Mouse (Mus musculus): ENCODE data around the gene Cdkn1b. TPM values are rescaled to one million over a fixed set of nuclear protein-coding genes. Genes with fewer than 3 reads are reported as not detected.

The Cdkn1b gene
- total RNA-seq, 1 experiment from 2014 or later: 98.0 TPM

- ATAC-seq (replicated peaks in 1 of 2; ENCODE audit: insufficient read depth in 1 of 2, low FRiP score in 2 of 2, low TSS enrichment in 1 of 2, low read depth in 1 of 2, poor library complexity in 2 of 2, severe bottlenecking in 2 of 2): no peak
Measured at GRCm38 (mm10) chr6:134946858-134947257, 26.7 kb downstream of the Cdkn1b start.

- peak; percentile 59 to 61; a peak in 3 of 4 replicates for ATAC-seq (replicated peaks in 1 of 2; ENCODE audit: insufficient read depth in 1 of 2, low FRiP score in 2 of 2, low TSS enrichment in 1 of 2, low read depth in 1 of 2, poor library complexity in 2 of 2, severe bottlenecking in 2 of 2)
Measured at GRCm38 (mm10) chr6:134947311-134948087, 27.3 kb downstream of the Cdkn1b start.

GRCm38 (mm10) chr6:134948522-134949061, 28.4 kb downstream of the Cdkn1b start:
- no peak for ATAC-seq (replicated peaks in 1 of 2; ENCODE audit: insufficient read depth in 1 of 2, low FRiP score in 2 of 2, low TSS enrichment in 1 of 2, low read depth in 1 of 2, poor library complexity in 2 of 2, severe bottlenecking in 2 of 2)

- no peak for ATAC-seq (replicated peaks in 1 of 2; ENCODE audit: insufficient read depth in 1 of 2, low FRiP score in 2 of 2, low TSS enrichment in 1 of 2, low read depth in 1 of 2, poor library complexity in 2 of 2, severe bottlenecking in 2 of 2)
Measured at GRCm38 (mm10) chr6:134949241-134949640, 29.0 kb downstream of the Cdkn1b start.

- no peak for ATAC-seq (replicated peaks in 1 of 2; ENCODE audit: insufficient read depth in 1 of 2, low FRiP score in 2 of 2, low TSS enrichment in 1 of 2, low read depth in 1 of 2, poor library complexity in 2 of 2, severe bottlenecking in 2 of 2)
Measured at GRCm38 (mm10) chr6:134951364-134951763, 31.2 kb downstream of the Cdkn1b start.

GRCm38 (mm10) chr6:134953976-134954375, 33.8 kb downstream of the Cdkn1b start:
- ATAC-seq (replicated peaks in 1 of 2; ENCODE audit: insufficient read depth in 1 of 2, low FRiP score in 2 of 2, low TSS enrichment in 1 of 2, low read depth in 1 of 2, poor library complexity in 2 of 2, severe bottlenecking in 2 of 2): no peak

GRCm38 (mm10) chr6:134956388-134956787, 36.2 kb downstream of the Cdkn1b start:
- ATAC-seq (replicated peaks in 1 of 2; ENCODE audit: insufficient read depth in 1 of 2, low FRiP score in 2 of 2, low TSS enrichment in 1 of 2, low read depth in 1 of 2, poor library complexity in 2 of 2, severe bottlenecking in 2 of 2): no peak

- ATAC-seq (replicated peaks in 1 of 2; ENCODE audit: insufficient read depth in 1 of 2, low FRiP score in 2 of 2, low TSS enrichment in 1 of 2, low read depth in 1 of 2, poor library complexity in 2 of 2, severe bottlenecking in 2 of 2): no peak
Measured at GRCm38 (mm10) chr6:134961286-134961685, 41.1 kb downstream of the Cdkn1b start.

GRCm38 (mm10) chr6:134961858-134962517, 41.8 kb downstream of the Cdkn1b start:
- no peak for ATAC-seq (replicated peaks in 1 of 2; ENCODE audit: insufficient read depth in 1 of 2, low FRiP score in 2 of 2, low TSS enrichment in 1 of 2, low read depth in 1 of 2, poor library complexity in 2 of 2, severe bottlenecking in 2 of 2)

- no peak for ATAC-seq (replicated peaks in 1 of 2; ENCODE audit: insufficient read depth in 1 of 2, low FRiP score in 2 of 2, low TSS enrichment in 1 of 2, low read depth in 1 of 2, poor library complexity in 2 of 2, severe bottlenecking in 2 of 2)
Measured at GRCm38 (mm10) chr6:134962518-134962893, 42.3 kb downstream of the Cdkn1b start.

- no peak for ATAC-seq (replicated peaks in 1 of 2; ENCODE audit: insufficient read depth in 1 of 2, low FRiP score in 2 of 2, low TSS enrichment in 1 of 2, low read depth in 1 of 2, poor library complexity in 2 of 2, severe bottlenecking in 2 of 2)
Measured at GRCm38 (mm10) chr6:134963910-134964309, 43.7 kb downstream of the Cdkn1b start.

- no peak for ATAC-seq (replicated peaks in 1 of 2; ENCODE audit: insufficient read depth in 1 of 2, low FRiP score in 2 of 2, low TSS enrichment in 1 of 2, low read depth in 1 of 2, poor library complexity in 2 of 2, severe bottlenecking in 2 of 2)
Measured at GRCm38 (mm10) chr6:134966681-134967080, 46.5 kb downstream of the Cdkn1b start.

- no peak for ATAC-seq (replicated peaks in 1 of 2; ENCODE audit: insufficient read depth in 1 of 2, low FRiP score in 2 of 2, low TSS enrichment in 1 of 2, low read depth in 1 of 2, poor library complexity in 2 of 2, severe bottlenecking in 2 of 2)
Measured at GRCm38 (mm10) chr6:134968326-134968725, 48.1 kb downstream of the Cdkn1b start.

- ATAC-seq (replicated peaks in 1 of 2; ENCODE audit: insufficient read depth in 1 of 2, low FRiP score in 2 of 2, low TSS enrichment in 1 of 2, low read depth in 1 of 2, poor library complexity in 2 of 2, severe bottlenecking in 2 of 2): no peak
Measured at GRCm38 (mm10) chr6:134969498-134969897, 49.3 kb downstream of the Cdkn1b start.

GRCm38 (mm10) chr6:134972096-134972495, 51.9 kb downstream of the Cdkn1b start:
- ATAC-seq (replicated peaks in 1 of 2; ENCODE audit: insufficient read depth in 1 of 2, low FRiP score in 2 of 2, low TSS enrichment in 1 of 2, low read depth in 1 of 2, poor library complexity in 2 of 2, severe bottlenecking in 2 of 2): no peak; a peak in 1 of 4 replicates

Data from hematopoietic stem cell, adult 5-6 weeks (primary cell).